Mouse (Mus musculus) C2C12 (cell line): ENCODE measurements around the gene Polr2i.

Experiments used
- CTCF ChIP-seq: IDR thresholded peaks from one replicate; pipeline ENCODE4 v1.5.1; 2011; ENCODE audit not compliant: control insufficient read depth, insufficient read depth, insufficient read length
- USF1 ChIP-seq: IDR thresholded peaks from one replicate; pipeline ENCODE4 v1.6.1; 2011; ENCODE audit warnings: low read depth, mild to moderate bottlenecking, control low read depth, moderate library complexity

- TF ChIP-seq CTCF (no peak), USF1 (no peak)
These were observed 1.6 kb downstream of the Polr2i start for GRCm38 (mm10) chr7:30233387-30233786.
